Mouse (Mus musculus) spleen, adult 2 months (tissue): ENCODE results near the gene Ccdc154. TPM values are rescaled to one million over a fixed set of nuclear protein-coding genes. Genes with fewer than 3 reads are reported as not detected.

Source experiments
- DNase-seq, 2 experiments: peaks; one replicate each; pipeline versions ENCODE4 v3.0.0 to v3.0.0-alpha.2; 2012 to 2021; ENCODE audit warnings: low spot score in 2 of 2, low read depth in 1 of 2
- H3K27ac ChIP-seq: fragments of 200-500 bp; 2 replicates; pipeline ENCODE4 v1.5.1; 2012; ENCODE audit warnings: low read length, inconsistent platforms; ENCODE audit not compliant: insufficient read depth
- H3K27me3 ChIP-seq: fragments of 200-500 bp; 2 replicates; pipeline ENCODE4 v1.6.1; 2012; ENCODE audit warnings: mild to moderate bottlenecking, moderate library complexity, low read length, inconsistent platforms; ENCODE audit not compliant: control insufficient read depth, insufficient read depth
- H3K36me3 ChIP-seq: fragments of 200-500 bp; 2 replicates; pipeline ENCODE4 v1.6.1; 2012; ENCODE audit warnings: mild to moderate bottlenecking, low read length, inconsistent platforms; ENCODE audit not compliant: control insufficient read depth, insufficient read depth
- H3K4me1 ChIP-seq: fragments of 200-500 bp; 2 replicates; pipeline ENCODE4 v1.6.1; 2011; ENCODE audit warnings: inconsistent platforms; ENCODE audit not compliant: control insufficient read depth, insufficient read depth, insufficient read length
- H3K4me3 ChIP-seq: fragments of 200-500 bp; 2 replicates; pipeline ENCODE4 v1.5.1; 2011; ENCODE audit warnings: mild to moderate bottlenecking, inconsistent platforms; ENCODE audit not compliant: insufficient read depth, insufficient read length; ENCODE audit errors: extremely low read depth
- CTCF ChIP-seq: fragments of 200-500 bp; IDR thresholded peaks from 2 replicates; pipeline ENCODE4 v1.5.1; 2011; ENCODE audit warnings: mild to moderate bottlenecking, inconsistent platforms; ENCODE audit not compliant: insufficient read depth, insufficient read length, insufficient replicate concordance; ENCODE audit errors: extremely low read depth
- POLR2A ChIP-seq: fragments of 200-500 bp; IDR thresholded peaks from 2 replicates; pipeline ENCODE4 v1.6.1; 2011; ENCODE audit warnings: low read depth, low read length, inconsistent platforms
- WGBS: fragments of 180-500 bp; shearing (Covaris S2); methylation state at CpG from one replicate; pipeline ENCODE4 v1.1.7; 2018; 5-methylcytosine and 5-hydroxymethylcytosine counted together
- polyA plus RNA-seq: library from polyadenylated mRNA; depleted of rRNA; stranded (reverse); fragments of >200 nt; gene quantifications from 2 replicates; pipeline ENCODE4 v1.2.3, GENCODE M21; 2012

The Ccdc154 gene
- polyA plus RNA-seq, 1 experiment: not detected

DNA sequence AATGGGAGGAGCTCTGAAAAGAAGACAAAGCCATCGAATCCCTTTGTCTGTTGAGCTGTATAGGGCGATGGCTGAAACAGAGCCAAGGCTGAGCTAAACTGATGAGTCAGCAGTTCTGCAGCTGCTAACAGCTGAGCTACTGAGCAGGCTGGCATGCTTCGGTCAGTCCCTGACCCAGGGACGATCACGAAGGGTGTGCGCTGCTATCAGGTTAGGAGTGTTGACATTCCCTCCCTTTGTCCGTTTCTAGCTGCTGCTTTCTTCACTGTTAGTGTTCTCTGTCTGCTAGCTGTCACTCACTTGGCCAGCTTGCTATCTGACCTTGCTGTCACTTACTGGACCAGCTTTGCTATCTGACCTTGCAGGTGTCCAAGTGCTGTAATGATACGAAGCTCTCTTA is 35.2 kb upstream of the Ccdc154 start:
- no peak for TF ChIP-seq CTCF
- H3K27ac ChIP-seq: peak overlapping the region; percentile 2; the same call in 1 of the 2 replicates
- H3K4me3 ChIP-seq: no peak overlapping the region
- 59% methylated on average over 8 of the region's 8 CpGs for WGBS
- H3K4me1 ChIP-seq: no peaks in the 10 kb centered on the region
- H3K36me3 ChIP-seq: no peaks in the 10 kb centered on the region
- no peak for DNase-seq
- 0 out of 2 replicates have a peak, but pooled peaks cover 1% of the 10 kb centered on the region for H3K27me3 ChIP-seq

DNA sequence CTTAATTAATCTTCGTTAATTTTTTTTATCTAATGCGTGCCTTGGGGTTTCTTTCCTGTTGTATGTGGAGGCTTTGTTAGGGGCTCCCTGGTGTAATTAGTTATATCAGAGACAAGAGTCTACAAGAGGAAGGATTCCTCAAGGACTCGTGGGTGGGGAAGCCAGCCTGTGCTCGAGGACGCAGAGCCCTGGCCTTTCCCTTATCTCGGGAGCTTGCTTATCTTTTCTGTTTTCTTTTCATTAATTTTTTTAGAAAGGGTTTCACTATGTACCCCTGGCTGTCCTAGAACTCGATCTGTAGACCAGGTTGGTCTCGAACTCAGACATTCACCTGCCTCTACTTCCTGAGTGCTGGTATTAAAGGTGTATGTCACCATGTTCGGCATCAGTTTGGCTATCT is 34.6 kb upstream of the Ccdc154 start:
- no peak for DNase-seq
- 73% methylated on average over 9 of the region's 9 CpGs for WGBS
- Histone ChIP-seq H3K27me3 (0 out of 2 replicates have a peak, but pooled peaks cover 1% of the 10 kb centered on the region), H3K4me3 (no peak overlapping the region), H3K36me3 (no peaks in the 10 kb centered on the region), H3K27ac (no peak overlapping the region; the same call in 1 of the 2 replicates), H3K4me1 (no peaks in the 10 kb centered on the region)
- no peak for TF ChIP-seq POLR2A
- no peak for TF ChIP-seq CTCF

DNA sequence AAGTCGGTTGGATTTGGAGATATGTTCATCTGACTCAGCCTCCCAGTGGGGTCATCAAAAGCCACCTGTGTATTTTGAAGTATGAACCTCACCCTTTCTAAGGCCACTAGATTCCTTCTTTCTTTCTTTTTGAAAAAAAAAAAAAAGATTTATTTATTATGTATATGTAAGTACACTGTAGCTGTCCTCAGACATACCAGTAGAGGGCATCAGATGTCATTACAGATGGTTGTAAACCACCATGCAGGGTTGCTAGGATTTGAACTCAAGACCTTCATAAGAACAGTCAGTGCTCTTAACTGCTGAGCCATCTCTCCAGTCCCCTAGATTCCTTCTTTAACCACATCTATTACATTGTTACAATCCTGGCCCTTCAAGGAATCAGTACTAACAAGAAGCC is 32.2 kb upstream of the Ccdc154 start:
- 97% methylated on average over 1 of the region's 1 CpGs for WGBS
- H3K36me3 ChIP-seq: no peaks in the 10 kb centered on the region
- DNase-seq: no peak
- H3K27me3 ChIP-seq: no peaks in the 10 kb centered on the region
- peaks cover 4% of the 10 kb centered on the region; the same call in 1 of the 2 replicates for H3K4me1 ChIP-seq
- H3K4me3 ChIP-seq: no peak overlapping the region
- H3K27ac ChIP-seq: no peak overlapping the region
- TF ChIP-seq CTCF (no peak), POLR2A (no peak)

DNA sequence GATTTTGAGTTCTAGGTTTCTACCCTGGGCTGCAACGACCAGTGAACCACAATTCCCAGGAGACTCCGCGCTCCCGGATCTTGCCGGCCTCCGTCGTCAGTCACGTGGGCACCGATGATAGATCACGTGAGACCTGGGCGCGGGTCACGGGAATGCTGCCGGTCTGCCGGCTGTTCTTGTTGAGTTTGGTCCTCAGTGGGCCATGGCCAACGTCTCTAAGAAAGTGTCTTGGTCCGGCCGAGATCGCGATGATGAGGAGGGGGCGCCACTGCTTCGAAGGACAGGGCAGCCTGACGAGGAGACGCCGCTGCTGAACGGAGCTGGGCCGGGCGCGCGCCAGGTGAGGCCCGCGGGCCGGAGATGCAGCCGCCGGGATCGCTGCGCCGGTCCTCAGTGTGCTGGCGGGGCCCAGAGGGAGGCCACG is 29.0 kb upstream of the Ccdc154 start, which contains the start of gene Clcn7:
Gene Clcn7 (plus strand): TSS at position 117 of the 424 bp plus-strand sequence.
- no peaks in the 10 kb centered on the region for H3K27me3 ChIP-seq
- peak within 1 kb of the TSS; percentile 30; the same call in 1 of the 2 replicates for H3K27ac ChIP-seq
- TF ChIP-seq POLR2A: peak; percentile 30; the same call in 1 of the 2 replicates
- TF ChIP-seq CTCF: no peak
- WGBS: under 1% methylated on average over 40 of the region's 40 CpGs
- H3K4me3 ChIP-seq: peak within 1 kb of the TSS; percentile 88
- peak; percentile 70 to 90 for DNase-seq
- peaks cover 4% of the 10 kb centered on the region; the same call in 1 of the 2 replicates for H3K4me1 ChIP-seq
- no peaks in the 10 kb centered on the region; the same call in 1 of the 2 replicates for H3K36me3 ChIP-seq

DNA sequence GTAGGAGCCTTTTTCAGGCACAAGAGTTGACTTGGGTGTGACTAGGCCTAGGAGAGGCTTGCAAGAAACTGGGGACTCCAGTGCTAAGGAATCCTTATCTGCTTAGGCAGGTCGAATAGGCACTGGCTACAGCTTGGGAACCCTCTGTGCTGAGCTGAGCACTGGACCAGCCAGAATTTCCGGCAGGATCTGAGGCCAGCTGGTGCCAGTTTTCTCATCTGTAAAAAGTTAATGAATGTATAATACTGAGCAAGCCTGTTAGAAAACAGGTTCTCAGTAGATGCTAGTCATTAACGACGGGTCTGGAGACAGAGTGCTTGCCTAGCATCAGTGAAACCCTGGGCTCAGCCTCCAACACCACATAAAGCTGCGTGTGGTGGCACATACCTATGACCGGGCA is 26.6 kb upstream of the Ccdc154 start:
- Histone ChIP-seq H3K36me3 (no peaks in the 10 kb centered on the region; the same call in 1 of the 2 replicates), H3K4me3 (no peak overlapping the region), H3K27ac (no peak overlapping the region), H3K27me3 (no peaks in the 10 kb centered on the region), H3K4me1 (peaks cover 4% of the 10 kb centered on the region; the same call in 1 of the 2 replicates)
- 90% methylated on average over 6 of the region's 6 CpGs for WGBS
- TF ChIP-seq POLR2A: no peak
- DNase-seq: no peak

DNA sequence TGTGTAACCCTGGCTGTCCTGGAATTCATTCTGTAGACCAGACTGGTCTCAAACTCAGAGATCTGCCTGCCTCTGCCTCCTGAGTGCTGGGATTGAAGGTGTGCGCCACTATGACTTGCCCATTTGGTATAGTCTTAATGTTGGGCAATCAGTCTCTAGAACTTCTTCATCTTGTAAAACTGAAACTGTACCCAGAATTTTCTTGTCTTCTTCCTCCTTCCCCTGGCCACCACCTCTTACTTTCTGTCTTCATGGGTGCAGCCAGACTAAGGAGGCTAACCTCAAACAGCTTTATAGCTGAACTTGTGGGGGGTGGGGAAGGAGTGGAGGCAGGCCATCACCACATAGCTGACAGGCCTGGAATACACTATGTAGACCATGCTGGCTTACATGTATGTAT is 23.5 kb upstream of the Ccdc154 start:
- Histone ChIP-seq H3K4me3 (no peak overlapping the region), H3K27me3 (no peaks in the 10 kb centered on the region), H3K4me1 (peaks cover 4% of the 10 kb centered on the region; the same call in 1 of the 2 replicates), H3K36me3 (no peaks in the 10 kb centered on the region; the same call in 1 of the 2 replicates), H3K27ac (no peak overlapping the region)
- 97% methylated on average over 1 of the region's 1 CpGs for WGBS
- TF ChIP-seq POLR2A: no peak
- no peak for TF ChIP-seq CTCF
- no peak for DNase-seq

DNA sequence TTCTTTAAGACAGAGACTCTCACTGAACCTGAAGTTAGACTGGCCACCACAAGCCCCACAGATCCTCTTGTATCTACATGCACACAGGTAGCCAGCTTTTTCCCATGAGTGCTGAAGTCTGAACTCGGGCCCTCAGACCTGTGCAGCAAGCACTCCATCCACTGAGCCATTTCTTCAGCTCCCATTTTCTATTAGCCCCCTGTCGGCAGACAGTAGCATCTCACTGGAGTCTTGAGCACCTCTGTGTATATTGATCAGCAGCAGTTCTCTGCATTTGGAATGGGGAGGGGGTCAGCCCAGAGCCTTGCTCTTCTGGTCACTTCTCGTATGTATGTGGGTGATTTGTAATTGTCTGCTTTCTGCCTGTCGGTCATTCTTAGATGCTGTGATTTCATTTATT is 22.3 kb upstream of the Ccdc154 start:
- 84% methylated on average over 4 of the region's 4 CpGs for WGBS
- Histone ChIP-seq H3K36me3 (no peaks in the 10 kb centered on the region; the same call in 1 of the 2 replicates), H3K27ac (no peak overlapping the region), H3K4me3 (no peak overlapping the region), H3K27me3 (no peaks in the 10 kb centered on the region), H3K4me1 (no peaks in the 10 kb centered on the region; the same call in 1 of the 2 replicates)
- no peak for DNase-seq
- TF ChIP-seq POLR2A (no peak), CTCF (no peak)
